Mouse (Mus musculus): ENCODE results near the gene Atad3a. TPM values are rescaled to one million over a fixed set of nuclear protein-coding genes. Genes with fewer than 3 reads are reported as not detected.
"Not testable (repeated sequence)": the region's sequence is repeated elsewhere in the genome, so short reads cannot be mapped to it uniquely, and the experiment has no call there.

Gene Atad3a
- 10 to 100 TPM; 25.4 to 35.3 TPM for total RNA-seq (2021)
- long read RNA-seq, experiment 1, transcript Atad3a-201 (16 exons, 2,413 nt), result major isoform, 49 of 69 reads
- long read RNA-seq, experiment 1, partial matches to known transcripts, result 4 of 69 reads
- long read RNA-seq, experiment 1, other reads (novel, unspliced or antisense), result 16 of 69 reads
- long read RNA-seq, experiment 2, transcript Atad3a-201 (16 exons, 2,413 nt), result major isoform, 63 of 75 reads
- long read RNA-seq, experiment 2, partial matches to known transcripts, result 1 of 75 reads
- long read RNA-seq, experiment 2, other reads (novel, unspliced or antisense), result 11 of 75 reads

- intact Hi-C loops (cut with DNase I), result no loop called here
- TF ChIP-seq CTCF (IDR thresholded peaks at IDR 0.05), result no peak
- peak within 1 kb of the TSS; percentile 85 for H3K4me3 ChIP-seq
- DNase-seq, result peak; percentile 98
- peak within 1 kb of the TSS; percentile 94 for H3K27ac ChIP-seq
Observed at GRCm38 (mm10) chr4:155760613-155761355, at the start of gene Atad3a. Gene Atad3a (minus strand): TSS chr4:155761093.

GRCm38 (mm10) chr4:155807841-155808240, 46.9 kb upstream of the Atad3a start:
- TF ChIP-seq CTCF (IDR thresholded peaks at IDR 0.05), result no peak
- DNase-seq, result no peak
- H3K4me3 ChIP-seq, result no peak overlapping the region
- no peak overlapping the region for H3K27ac ChIP-seq
- intact Hi-C loops (cut with DNase I), result no loop called here

- DNase-seq, result peak; percentile 98
- peak overlapping the region; percentile 91 for H3K27ac ChIP-seq
- intact Hi-C loops (cut with DNase I), result no loop called here
- H3K4me3 ChIP-seq, result peak overlapping the region; percentile 88
- TF ChIP-seq CTCF (IDR thresholded peaks at IDR 0.05), result 0 out of 2 replicates have a peak, but pooled peaks have one; percentile 1
Observed at GRCm38 (mm10) chr4:155803340-155804041, 42.6 kb upstream of the Atad3a start.

- TF ChIP-seq CTCF (IDR thresholded peaks at IDR 0.05), result peak; percentile 27
- DNase-seq, result no peak
- Histone ChIP-seq H3K4me3 (peak within 1 kb of the TSS; percentile 88), H3K27ac (peak within 1 kb of the TSS; percentile 91)
- intact Hi-C loops (cut with DNase I), result no loop called here
Observed at GRCm38 (mm10) chr4:155802741-155803339, 41.9 kb upstream of the Atad3a start, which contains the start of gene Mrpl20. Gene Mrpl20 (plus strand): TSS chr4:155802878.

- Histone ChIP-seq H3K27ac (no peak overlapping the region), H3K4me3 (no peak overlapping the region)
- no peak for DNase-seq
- intact Hi-C loops (cut with DNase I), result no loop called here
- TF ChIP-seq CTCF (IDR thresholded peaks at IDR 0.05), result no peak
Observed at GRCm38 (mm10) chr4:155802075-155802474, 41.2 kb upstream of the Atad3a start.

GRCm38 (mm10) chr4:155793730-155794129, 32.8 kb upstream of the Atad3a start:
- no peak for DNase-seq
- no peak overlapping the region for H3K27ac ChIP-seq
- intact Hi-C loops (cut with DNase I), result no loop called here
- no peak overlapping the region for H3K4me3 ChIP-seq
- TF ChIP-seq CTCF (IDR thresholded peaks at IDR 0.05), result no peak

- Histone ChIP-seq H3K4me3 (no peak overlapping the region), H3K27ac (no peak overlapping the region)
- intact Hi-C loops (cut with DNase I), result no loop called here
- no peak for DNase-seq
- TF ChIP-seq CTCF (IDR thresholded peaks at IDR 0.05), result no peak
Observed at GRCm38 (mm10) chr4:155791240-155791933, 30.5 kb upstream of the Atad3a start.

GRCm38 (mm10) chr4:155790650-155791161, 29.8 kb upstream of the Atad3a start:
- intact Hi-C loops (cut with DNase I), result no loop called here
- no peak for DNase-seq
- Histone ChIP-seq H3K4me3 (no peak overlapping the region), H3K27ac (no peak overlapping the region)
- TF ChIP-seq CTCF (IDR thresholded peaks at IDR 0.05), result no peak

GRCm38 (mm10) chr4:155790021-155790489, 29.2 kb upstream of the Atad3a start, which contains the start of gene Ankrd65:
Gene Ankrd65 (plus strand): TSS chr4:155790439.
- no peak for TF ChIP-seq CTCF (IDR thresholded peaks at IDR 0.05)
- intact Hi-C loops (cut with DNase I), result no loop called here
- Histone ChIP-seq H3K4me3 (no peak within 1 kb of the TSS), H3K27ac (no peak within 1 kb of the TSS)
- no peak for DNase-seq

GRCm38 (mm10) chr4:155788833-155789232, 27.9 kb upstream of the Atad3a start:
- H3K4me3 ChIP-seq; DNase-seq; intact Hi-C loops (cut with DNase I); H3K27ac ChIP-seq: not testable (repeated sequence)

- no peak for TF ChIP-seq CTCF (IDR thresholded peaks at IDR 0.05)
- DNase-seq, result no peak
- H3K27ac ChIP-seq, result no peak overlapping the region
- intact Hi-C loops (cut with DNase I), result no loop called here
- no peak overlapping the region for H3K4me3 ChIP-seq
Observed at GRCm38 (mm10) chr4:155788300-155788699, 27.4 kb upstream of the Atad3a start.
